Mouse (Mus musculus): ENCODE results near the gene Tfr2.

DNA sequence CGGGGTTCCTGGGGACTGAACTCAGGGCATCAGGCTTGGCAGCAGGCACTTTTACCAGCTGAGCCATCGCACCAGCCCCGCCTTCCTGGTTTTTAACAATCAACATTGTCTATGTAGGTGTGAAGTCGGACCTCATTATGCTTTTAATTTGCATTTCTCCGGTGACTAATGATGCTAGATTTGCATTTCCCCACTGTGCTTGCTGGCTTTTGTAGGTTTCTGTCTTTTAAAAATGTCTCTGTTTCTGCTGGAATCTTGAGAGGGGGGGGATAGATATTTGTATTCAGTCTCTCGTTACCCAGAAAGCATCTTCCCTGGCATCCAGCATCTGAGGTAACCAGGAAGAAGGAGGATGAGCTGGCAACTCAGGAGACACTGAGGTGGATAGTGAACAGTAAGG, 8.1 kb upstream of the Tfr2 start:
- TF ChIP-seq CTCF (IDR thresholded peaks at IDR 0.05; ENCODE audit: low read depth, low read length) = no peak
- no peak for TF ChIP-seq POLR2A (IDR thresholded peaks at IDR 0.05; ENCODE audit: borderline replicate concordance, low read depth, low read length)
